Mouse (Mus musculus) embryonic fibroblast, embryonic 13.5 days (primary cell): ENCODE results near the gene Dmbt1. TPM values are rescaled to one million over a fixed set of nuclear protein-coding genes. Genes with fewer than 3 reads are reported as not detected.
"Not testable (repeated sequence)": the region's sequence is repeated elsewhere in the genome, so short reads cannot be mapped to it uniquely, and the experiment has no call there.

Experiments
- H3K27ac ChIP-seq: 2 replicates; pipeline ENCODE4 v1.5.1; 2012; ENCODE audit warnings: low read length, control low read depth, inconsistent platforms; ENCODE audit not compliant: insufficient read depth
- H3K4me1 ChIP-seq: 2 replicates; pipeline ENCODE4 v1.6.1; 2011; ENCODE audit warnings: low read length; ENCODE audit not compliant: control insufficient read depth, insufficient read depth
- H3K4me3 ChIP-seq: 2 replicates; pipeline ENCODE4 v1.5.1; 2011; ENCODE audit warnings: mild to moderate bottlenecking, control low read depth, low read length; ENCODE audit not compliant: insufficient read depth
- CTCF ChIP-seq: IDR thresholded peaks from 2 replicates; pipeline ENCODE4 v1.5.1; 2011; ENCODE audit warnings: mild to moderate bottlenecking, control low read depth, low read length, moderate library complexity, borderline replicate concordance; ENCODE audit not compliant: insufficient read depth
- POLR2A ChIP-seq: IDR thresholded peaks from 2 replicates; pipeline ENCODE4 v1.6.1; 2011; ENCODE audit warnings: low read depth, mild to moderate bottlenecking, control low read depth, low read length, moderate library complexity
- polyA plus RNA-seq: library from polyadenylated mRNA; stranded (reverse); fragments of >200 nt; gene quantifications from 2 replicates; pipeline ENCODE4 v1.2.4, GENCODE M21; 2011; ENCODE audit warnings: low read depth; ENCODE audit not compliant: missing spikeins, insufficient read length

Dmbt1 gene
- polyA plus RNA-seq, 1 experiment, result not detected

- Histone ChIP-seq H3K27ac (no peak overlapping the region), H3K4me1 (no peaks in the 10 kb centered on the region), H3K4me3 (no peak overlapping the region)
- TF ChIP-seq POLR2A (no peak), CTCF (peak; percentile 64; the same call in 1 of the 2 replicates)
These were observed 10.8 kb downstream of the Dmbt1 start for GRCm38 (mm10) chr7:131042657-131043056.

- H3K4me3 ChIP-seq, H3K4me1 ChIP-seq, H3K27ac ChIP-seq: not testable (repeated sequence)
These were observed 13.5 kb downstream of the Dmbt1 start for GRCm38 (mm10) chr7:131045258-131045835.

- H3K4me3 ChIP-seq, H3K4me1 ChIP-seq: not testable (repeated sequence)
These were observed 18.0 kb downstream of the Dmbt1 start for GRCm38 (mm10) chr7:131049829-131050228.

GRCm38 (mm10) chr7:131054808-131055370, 23.0 kb downstream of the Dmbt1 start:
- no peak overlapping the region for H3K27ac ChIP-seq
- H3K4me3 ChIP-seq, result no peak overlapping the region
- TF ChIP-seq CTCF (no peak), POLR2A (no peak)
- peaks cover 3% of the 10 kb centered on the region for H3K4me1 ChIP-seq

More at GRCm38 (mm10) chr7:131049829-131050228, 18.0 kb downstream of the Dmbt1 start:
- H3K27ac ChIP-seq, result not testable (repeated sequence)

GRCm38 (mm10) chr7:131057918-131058317, 26.1 kb downstream of the Dmbt1 start:
- H3K27ac ChIP-seq, H3K4me1 ChIP-seq, H3K4me3 ChIP-seq: not testable (repeated sequence)

- H3K27ac ChIP-seq, H3K4me3 ChIP-seq, H3K4me1 ChIP-seq: not testable (repeated sequence)
- TF ChIP-seq CTCF, result peak; percentile 9; the same call in 1 of the 2 replicates
These were observed 28.0 kb downstream of the Dmbt1 start for GRCm38 (mm10) chr7:131059808-131060207.

- Histone ChIP-seq H3K27ac (no peak overlapping the region), H3K4me3 (no peak overlapping the region), H3K4me1 (no peaks in the 10 kb centered on the region)
- TF ChIP-seq CTCF (no peak), POLR2A (no peak)
These were observed 30.7 kb downstream of the Dmbt1 start for GRCm38 (mm10) chr7:131062541-131062940.

GRCm38 (mm10) chr7:131068191-131068590, 36.3 kb downstream of the Dmbt1 start:
- not testable (repeated sequence) for H3K27ac ChIP-seq, H3K4me1 ChIP-seq, H3K4me3 ChIP-seq

GRCm38 (mm10) chr7:131073476-131073875, 41.6 kb downstream of the Dmbt1 start:
- not testable (repeated sequence) for H3K4me1 ChIP-seq, H3K27ac ChIP-seq, H3K4me3 ChIP-seq

GRCm38 (mm10) chr7:131074098-131074497, 42.2 kb downstream of the Dmbt1 start:
- not testable (repeated sequence) for H3K27ac ChIP-seq, H3K4me1 ChIP-seq, H3K4me3 ChIP-seq

GRCm38 (mm10) chr7:131075956-131076355, 44.1 kb downstream of the Dmbt1 start:
- no peak for TF ChIP-seq POLR2A
- TF ChIP-seq CTCF, result no peak
- Histone ChIP-seq H3K4me3 (no peak overlapping the region), H3K27ac (no peak overlapping the region), H3K4me1 (no peaks in the 10 kb centered on the region)

GRCm38 (mm10) chr7:131082403-131082802, 50.5 kb downstream of the Dmbt1 start:
- H3K4me3 ChIP-seq, result not testable (repeated sequence)

More at GRCm38 (mm10) chr7:131082403-131082802, 50.5 kb downstream of the Dmbt1 start:
- not testable (repeated sequence) for H3K27ac ChIP-seq, H3K4me1 ChIP-seq
